Mouse (Mus musculus) erythroblast, embryonic 14.5 days (primary cell): ENCODE data around the gene Ctf2.

Source experiments
- GATA1 ChIP-seq: IDR thresholded peaks from 2 replicates; pipeline ENCODE4 v1.6.1; 2012; ENCODE audit warnings: low read length, inconsistent platforms, mixed read lengths
- TAL1 ChIP-seq: IDR thresholded peaks from 3 replicates; pipeline ENCODE4 v1.6.1; 2012; ENCODE audit warnings: low read length, inconsistent platforms, mixed read lengths

DNA sequence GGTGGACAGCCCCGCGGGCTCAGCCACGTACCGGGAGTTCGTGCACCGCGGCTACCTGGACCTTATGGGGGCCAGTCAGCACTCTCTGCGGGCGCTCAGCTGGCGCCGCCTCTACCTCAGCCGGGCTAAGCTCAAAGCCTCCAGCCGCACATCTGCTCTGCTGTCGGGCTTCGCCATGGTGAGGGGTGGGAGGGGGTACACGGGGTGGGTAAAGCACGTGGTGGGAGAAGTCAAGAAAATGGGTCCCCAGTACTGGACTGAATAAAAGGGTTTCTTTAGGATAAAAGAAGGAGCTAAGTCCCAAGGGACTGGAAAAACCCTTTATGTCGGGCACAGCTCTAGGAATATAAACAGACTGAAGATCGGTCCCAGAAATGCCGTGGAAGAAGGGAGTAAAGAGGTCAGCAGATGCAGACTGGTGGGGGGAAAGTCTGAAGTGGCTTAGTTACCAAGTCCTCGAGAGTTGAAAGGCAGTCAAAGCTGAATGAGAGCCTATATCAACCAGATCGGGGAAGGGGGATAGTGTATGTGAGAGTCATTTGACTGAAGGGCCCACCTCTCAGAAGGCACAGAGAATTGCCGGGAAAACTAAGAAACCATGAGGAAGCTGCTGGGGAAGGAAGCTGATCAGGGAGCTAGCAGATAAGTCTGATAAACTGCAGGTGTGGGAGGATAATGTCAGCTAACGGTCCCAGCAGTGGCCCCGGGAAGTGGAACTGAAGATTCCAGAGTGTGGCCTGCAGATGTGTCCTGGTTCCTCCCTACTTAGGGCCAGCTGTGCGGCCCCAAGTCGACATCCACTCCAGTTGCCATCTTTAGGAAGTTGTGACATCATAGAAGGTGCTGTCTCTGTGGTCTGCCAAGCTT is 38.3 kb upstream of the Ctf2 start:
- TF ChIP-seq GATA1 (no peak), TAL1 (no peak)
